Mouse (Mus musculus): ENCODE results near the gene Cyb561.
A peak's percentile ranks its signal among the peaks of the same experiment; 100 is the strongest.

Gene Cyb561

GRCm38 (mm10) chr11:105952911-105953386 is at the start of gene Cyb561:
Gene Cyb561 (minus strand): TSS chr11:105953336.
- no peak for DNase-seq (ENCODE audit: low spot score in 2 of 2)

- no peak for DNase-seq (ENCODE audit: low spot score in 2 of 2)
Observed at GRCm38 (mm10) chr11:106001718-106002117, 48.6 kb upstream of the Cyb561 start.

GRCm38 (mm10) chr11:106000062-106000461 is 46.9 kb upstream of the Cyb561 start:
- no peak for DNase-seq (ENCODE audit: low spot score in 2 of 2)

- DNase-seq (ENCODE audit: low spot score in 2 of 2), result no peak
Observed at GRCm38 (mm10) chr11:105994375-105994774, 41.2 kb upstream of the Cyb561 start, which contains the start of gene Ace3. Gene Ace3 (plus strand): TSS chr11:105994675.

- no peak for DNase-seq (ENCODE audit: low spot score in 2 of 2)
Observed at GRCm38 (mm10) chr11:105990231-105990630, 37.1 kb upstream of the Cyb561 start.

GRCm38 (mm10) chr11:105989446-105989845 is 36.3 kb upstream of the Cyb561 start:
- no peak for DNase-seq (ENCODE audit: low spot score in 2 of 2)

- DNase-seq (ENCODE audit: low spot score in 2 of 2), result no peak
Observed at GRCm38 (mm10) chr11:105987446-105987845, 34.3 kb upstream of the Cyb561 start.

GRCm38 (mm10) chr11:105984452-105984851 is 31.3 kb upstream of the Cyb561 start:
- DNase-seq (ENCODE audit: low spot score in 2 of 2), result no peak

GRCm38 (mm10) chr11:105978634-105979033 is 25.5 kb upstream of the Cyb561 start:
- DNase-seq (ENCODE audit: low spot score in 2 of 2), result no peak

- DNase-seq (ENCODE audit: low spot score in 2 of 2), result no peak
Observed at GRCm38 (mm10) chr11:105978232-105978631, 25.1 kb upstream of the Cyb561 start.

- no peak for DNase-seq (ENCODE audit: low spot score in 2 of 2)
Observed at GRCm38 (mm10) chr11:105975636-105976035, 22.5 kb upstream of the Cyb561 start.

- no peak for DNase-seq (ENCODE audit: low spot score in 2 of 2)
Observed at GRCm38 (mm10) chr11:105975050-105975449, 21.9 kb upstream of the Cyb561 start.

- no peak for DNase-seq (ENCODE audit: low spot score in 2 of 2)
Observed at GRCm38 (mm10) chr11:105974593-105974992, 21.5 kb upstream of the Cyb561 start.

- peak; percentile 58 to 65 for DNase-seq (ENCODE audit: low spot score in 2 of 2)
Observed at GRCm38 (mm10) chr11:105969516-105969915, 16.4 kb upstream of the Cyb561 start.

GRCm38 (mm10) chr11:105968948-105969347 is 15.8 kb upstream of the Cyb561 start:
- DNase-seq (ENCODE audit: low spot score in 2 of 2), result no peak

GRCm38 (mm10) chr11:105967741-105968574 is 14.8 kb upstream of the Cyb561 start, which contains the start of gene Ace:
Gene Ace (plus strand): TSS chr11:105967945.
- peak in 1 of 2 experiments; percentile 28 for DNase-seq (ENCODE audit: low spot score in 2 of 2)

GRCm38 (mm10) chr11:105966288-105966687 is 13.2 kb upstream of the Cyb561 start:
- DNase-seq (ENCODE audit: low spot score in 2 of 2), result no peak

- no peak for DNase-seq (ENCODE audit: low spot score in 2 of 2)
Observed at GRCm38 (mm10) chr11:105964691-105965090, 11.6 kb upstream of the Cyb561 start.

- no peak for DNase-seq (ENCODE audit: low spot score in 2 of 2)
Observed at GRCm38 (mm10) chr11:105959355-105959754, 6.2 kb upstream of the Cyb561 start.

- DNase-seq (ENCODE audit: low spot score in 2 of 2), result no peak
Observed at GRCm38 (mm10) chr11:105958566-105958965, 5.4 kb upstream of the Cyb561 start.

- DNase-seq (ENCODE audit: low spot score in 2 of 2), result no peak
Observed at GRCm38 (mm10) chr11:105957501-105957900, 4.4 kb upstream of the Cyb561 start.

GRCm38 (mm10) chr11:105955815-105956430 is 2.8 kb upstream of the Cyb561 start:
- DNase-seq (ENCODE audit: low spot score in 2 of 2), result no peak

- DNase-seq (ENCODE audit: low spot score in 2 of 2), result peak in 1 of 2 experiments; percentile 64
Observed at GRCm38 (mm10) chr11:105953402-105953801, 266 bp upstream of the Cyb561 start.

Measured in urinary bladder, adult 18-20 months (tissue).